Mouse (Mus musculus) erythroblast, embryonic 14.5 days (primary cell): ENCODE measurements around the gene Far1. TPM values are rescaled to one million over a fixed set of nuclear protein-coding genes. Genes with fewer than 3 reads are reported as not detected.

Experiments
- H3K27me3 ChIP-seq: 2 replicates; pipeline ENCODE4 v1.6.1; 2012; ENCODE audit warnings: inconsistent platforms; ENCODE audit not compliant: control insufficient read depth
- H3K36me3 ChIP-seq: 2 replicates; pipeline ENCODE4 v1.6.1; 2012; ENCODE audit warnings: mild to moderate bottlenecking, inconsistent platforms; ENCODE audit not compliant: control insufficient read depth
- H3K4me1 ChIP-seq: 2 replicates; pipeline ENCODE4 v1.6.1; 2012; ENCODE audit warnings: inconsistent platforms; ENCODE audit not compliant: control insufficient read depth
- H3K4me3 ChIP-seq: replicated peaks from 2 replicates; pipeline ENCODE3; 2012; ENCODE audit warnings: moderate library complexity, mild to moderate bottlenecking, inconsistent platforms
- H3K9me3 ChIP-seq: 2 replicates; pipeline ENCODE4 v1.6.1; 2012; ENCODE audit warnings: low read length, inconsistent platforms, mixed read lengths; ENCODE audit not compliant: control insufficient read depth
- GATA1 ChIP-seq: IDR thresholded peaks from 2 replicates; pipeline ENCODE4 v1.6.1; 2012; ENCODE audit warnings: low read length, inconsistent platforms, mixed read lengths
- TAL1 ChIP-seq: IDR thresholded peaks from 3 replicates; pipeline ENCODE4 v1.6.1; 2012; ENCODE audit warnings: low read length, inconsistent platforms, mixed read lengths
- polyA plus RNA-seq: library from polyadenylated mRNA; stranded (reverse); fragments of >175 nt; gene quantifications from 2 replicates; pipeline ENCODE4 v1.2.3, GENCODE M21; 2012

Far1 gene
- polyA plus RNA-seq, 1 experiment = 0.12 TPM

DNA sequence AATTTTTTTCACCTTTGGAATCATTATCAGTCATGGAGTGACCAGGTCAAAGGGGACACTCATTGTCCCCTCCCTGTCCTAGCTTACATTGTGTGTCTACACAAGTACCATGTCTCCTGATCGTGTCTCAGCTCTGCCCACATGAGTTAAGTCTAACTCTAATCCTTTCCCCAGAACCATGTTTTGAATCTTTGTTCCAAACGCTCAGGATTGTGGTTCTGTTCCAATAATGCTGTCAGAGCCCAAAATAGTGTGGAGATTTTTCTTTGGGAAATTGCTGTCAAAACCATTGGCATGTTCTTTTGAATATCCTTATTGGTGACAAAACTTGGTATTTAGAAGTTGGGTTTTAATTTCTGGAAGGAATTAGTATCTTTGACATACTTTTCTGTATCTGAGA lies 105.5 kb downstream of the Far1 start:
- Histone ChIP-seq H3K4me3 (no peak overlapping the region), H3K36me3 (no peaks in the 10 kb centered on the region), H3K9me3 (no peaks in the 10 kb centered on the region), H3K27me3 (no peaks in the 10 kb centered on the region), H3K4me1 (no peaks in the 10 kb centered on the region)
- TF ChIP-seq TAL1 (no peak), GATA1 (no peak)

GRCm38 (mm10) chr7:113619768-113620167 lies 106.1 kb downstream of the Far1 start:
- H3K4me3 ChIP-seq = no peak overlapping the region
- no peaks in the 10 kb centered on the region for H3K9me3 ChIP-seq
- H3K4me1 ChIP-seq = no peaks in the 10 kb centered on the region
- TF ChIP-seq GATA1 = no peak
- TF ChIP-seq TAL1 = no peak
- no peaks in the 10 kb centered on the region for H3K36me3 ChIP-seq
- H3K27me3 ChIP-seq = no peaks in the 10 kb centered on the region

Other genes starting within 250 kb of the Far1 start
- gene Btbd10, start 144.4 kb upstream of the Far1 start, polyA plus RNA-seq = 0.30 and 1.3 TPM in 2 replicates
- gene Pth, start 125.3 kb upstream of the Far1 start, polyA plus RNA-seq = not detected in 2 replicates